Mouse (Mus musculus) myocyte (in vitro differentiated cells): ENCODE data around the gene Pglyrp4. TPM values are rescaled to one million over a fixed set of nuclear protein-coding genes. Genes with fewer than 3 reads are reported as not detected.

Experiments used
- H3K27me3 ChIP-seq: one replicate; pipeline ENCODE4 v1.6.1; 2011; ENCODE audit not compliant: control insufficient read depth, insufficient read depth, insufficient read length
- H3K36me3 ChIP-seq: one replicate; pipeline ENCODE4 v1.6.1; 2011; ENCODE audit not compliant: control insufficient read depth, insufficient read depth
- H3K4me2 ChIP-seq: one replicate; pipeline ENCODE4 v1.6.1; 2011; ENCODE audit warnings: low read depth, control low read depth
- H3K4me3 ChIP-seq: one replicate; pipeline ENCODE4 v1.5.1; 2011; ENCODE audit warnings: mild to moderate bottlenecking, control low read depth, moderate library complexity
- H3K79me2 ChIP-seq: one replicate; pipeline ENCODE4 v1.6.1; 2011; ENCODE audit not compliant: control insufficient read depth, insufficient read depth
- H3ac ChIP-seq: one replicate; pipeline ENCODE4 v1.6.1; 2011; ENCODE audit not compliant: control insufficient read depth, insufficient read length
- CEBPB ChIP-seq: IDR thresholded peaks from 2 replicates; pipeline ENCODE4 v1.6.1; 2011; ENCODE audit warnings: mild to moderate bottlenecking, moderate library complexity; ENCODE audit not compliant: poor library complexity, insufficient read depth, severe bottlenecking
- E2F4 ChIP-seq: IDR thresholded peaks from one replicate; pipeline ENCODE4 v1.6.1; 2011; ENCODE audit warnings: mild to moderate bottlenecking, control low read depth, moderate library complexity; ENCODE audit not compliant: insufficient read depth
- MAX ChIP-seq: IDR thresholded peaks from one replicate; pipeline ENCODE4 v1.6.1; 2011; ENCODE audit warnings: low read depth, mild to moderate bottlenecking, control low read depth
- MYOD1 ChIP-seq, 3 experiments: IDR thresholded peaks; one replicate each; pipeline ENCODE4 v1.6.1; 2011; ENCODE audit warnings: control low read depth in 2 of 3, low read depth in 2 of 3, mild to moderate bottlenecking in 2 of 3, moderate library complexity in 1 of 3; ENCODE audit not compliant: insufficient read length in 2 of 3, control insufficient read depth in 1 of 3
- MYOG ChIP-seq, 3 experiments: IDR thresholded peaks; one replicate each; pipeline ENCODE4 v1.6.1; 2011; ENCODE audit warnings: control low read depth in 2 of 3, low read depth in 2 of 3, mild to moderate bottlenecking in 2 of 3; ENCODE audit not compliant: insufficient read length in 2 of 3, control insufficient read depth in 1 of 3, insufficient read depth in 1 of 3
- POLR2A ChIP-seq: IDR thresholded peaks from one replicate; pipeline ENCODE4 v1.6.1; 2011; ENCODE audit warnings: low read depth, mild to moderate bottlenecking, control low read depth, moderate library complexity; ENCODE audit not compliant: insufficient read length
- POLR2AphosphoS2 ChIP-seq: IDR thresholded peaks from one replicate; pipeline ENCODE4 v1.6.1; 2011; ENCODE audit warnings: low read depth, control low read depth; ENCODE audit not compliant: insufficient read length
- REST ChIP-seq: IDR thresholded peaks from one replicate; pipeline ENCODE4 v1.6.1; 2011; ENCODE audit warnings: mild to moderate bottlenecking, control low read depth, moderate library complexity; ENCODE audit not compliant: insufficient read depth, insufficient read length
- SRF ChIP-seq: IDR thresholded peaks from one replicate; pipeline ENCODE4 v1.6.1; 2011; ENCODE audit warnings: low read depth; ENCODE audit not compliant: control insufficient read depth, insufficient read length
- TCF12 ChIP-seq: IDR thresholded peaks from one replicate; pipeline ENCODE4 v1.6.1; 2011; ENCODE audit warnings: mild to moderate bottlenecking, control low read depth; ENCODE audit not compliant: poor library complexity, insufficient read depth, severe bottlenecking
- TCF3 ChIP-seq: IDR thresholded peaks from one replicate; pipeline ENCODE4 v1.6.1; 2011; ENCODE audit warnings: low read depth, control low read depth; ENCODE audit not compliant: insufficient read length
- USF1 ChIP-seq: IDR thresholded peaks from one replicate; pipeline ENCODE4 v1.6.1; 2011; ENCODE audit warnings: low read depth, mild to moderate bottlenecking, control low read depth, moderate library complexity
- polyA plus RNA-seq: library from polyadenylated mRNA; unstranded; fragments of >200 nt; fragmentation: generic; extraction: Trizol; gene quantifications from one replicate; pipeline ENCODE4 v1.2.1, GENCODE M21; 2012; ENCODE audit warnings: missing spikeins

The Pglyrp4 gene
- not detected for polyA plus RNA-seq

DNA sequence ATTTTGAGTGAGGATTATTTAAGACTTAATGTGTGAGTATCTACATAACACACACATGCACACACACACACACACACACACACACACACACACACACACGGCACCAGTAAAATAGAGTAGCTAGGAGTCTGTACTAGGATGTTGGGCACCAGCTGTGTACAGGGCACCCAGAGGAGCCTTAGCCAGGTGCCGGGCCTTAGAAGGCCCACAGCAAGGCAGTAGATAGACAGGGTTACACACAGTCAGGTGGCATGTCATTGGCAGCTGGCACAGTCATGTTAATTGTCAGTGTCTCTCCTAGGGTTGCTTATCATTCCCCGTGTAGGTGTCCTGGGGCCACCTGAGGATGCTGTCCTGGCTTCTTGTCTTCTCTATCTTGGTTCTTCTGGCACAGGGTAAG, at the start of gene Pglyrp4:
Gene Pglyrp4, plus strand, starts transcription at position 301 of the 400 bp plus-strand sequence.
- Histone ChIP-seq H3ac (no peak within 1 kb of the TSS), H3K27me3 (peaks cover 6% of the 10 kb centered on the region), H3K79me2 (no peaks in the 10 kb centered on the region), H3K4me2 (no peak within 1 kb of the TSS), H3K36me3 (no peaks in the 10 kb centered on the region), H3K4me3 (no peak within 1 kb of the TSS)
- no peak for TF ChIP-seq TCF12
- TF ChIP-seq POLR2AphosphoS2: no peak
- TF ChIP-seq CEBPB: no peak
- no peak for TF ChIP-seq SRF
- TF ChIP-seq MYOG (IDR thresholded peaks at IDR 0.05; ENCODE audit: control insufficient read depth in 1 of 3, insufficient read depth in 1 of 3, insufficient read length in 2 of 3, low read depth in 2 of 3): no peak
- no peak for TF ChIP-seq POLR2A
- TF ChIP-seq MYOD1 (IDR thresholded peaks at IDR 0.05; ENCODE audit: control insufficient read depth in 1 of 3, insufficient read length in 2 of 3, low read depth in 2 of 3): no peak
- TF ChIP-seq MAX: no peak
- no peak for TF ChIP-seq USF1
- no peak for TF ChIP-seq E2F4
- TF ChIP-seq TCF3: no peak
- TF ChIP-seq REST: no peak

- H3K4me2 ChIP-seq: no peak overlapping the region
- no peaks in the 10 kb centered on the region for H3K36me3 ChIP-seq
- no peak overlapping the region for H3ac ChIP-seq
- no peaks in the 10 kb centered on the region for H3K79me2 ChIP-seq
- peaks cover 26% of the 10 kb centered on the region for H3K27me3 ChIP-seq
- no peak overlapping the region for H3K4me3 ChIP-seq
- no peak for TF ChIP-seq USF1
- no peak for TF ChIP-seq MYOD1 (IDR thresholded peaks at IDR 0.05; ENCODE audit: control insufficient read depth in 1 of 3, insufficient read length in 2 of 3, low read depth in 2 of 3)
- no peak for TF ChIP-seq TCF12
- TF ChIP-seq REST: no peak
- TF ChIP-seq CEBPB: no peak
- TF ChIP-seq POLR2AphosphoS2: no peak
- no peak for TF ChIP-seq POLR2A
- TF ChIP-seq MAX: no peak
- no peak for TF ChIP-seq SRF
- no peak for TF ChIP-seq TCF3
- TF ChIP-seq E2F4: no peak
- no peak for TF ChIP-seq MYOG (IDR thresholded peaks at IDR 0.05; ENCODE audit: control insufficient read depth in 1 of 3, insufficient read depth in 1 of 3, insufficient read length in 2 of 3, low read depth in 2 of 3)
Measured at GRCm38 (mm10) chr3:90678656-90679055, 48.0 kb upstream of the Pglyrp4 start.

DNA sequence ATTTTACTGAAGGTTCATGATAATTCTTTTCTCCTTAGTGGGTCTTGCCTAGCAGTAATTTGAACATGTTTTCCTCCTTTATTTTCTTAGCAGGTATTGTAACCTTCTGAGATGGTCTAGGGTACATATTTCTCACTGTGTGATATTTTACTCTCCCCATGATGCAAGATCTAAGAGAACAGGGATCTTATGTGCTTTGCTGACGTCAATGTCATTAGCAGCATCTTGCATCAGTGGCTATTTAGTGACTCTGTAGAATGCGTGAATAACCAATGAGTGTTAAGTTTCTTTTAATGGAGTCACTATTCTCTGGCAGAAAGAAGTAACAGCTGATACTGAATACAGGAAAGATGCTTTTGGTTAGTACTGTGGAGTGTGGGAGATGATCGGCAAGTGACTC, 42.8 kb upstream of the Pglyrp4 start:
- no peak overlapping the region for H3K4me2 ChIP-seq
- H3K4me3 ChIP-seq: no peak overlapping the region
- H3K36me3 ChIP-seq: no peaks in the 10 kb centered on the region
- no peak overlapping the region for H3ac ChIP-seq
- TF ChIP-seq MAX (no peak), MYOG (IDR thresholded peaks at IDR 0.05; ENCODE audit: control insufficient read depth in 1 of 3, insufficient read depth in 1 of 3, insufficient read length in 2 of 3, low read depth in 2 of 3) (no peak), SRF (no peak), USF1 (no peak), CEBPB (peak; percentile 73; the same call in 1 of the 2 replicates), MYOD1 (IDR thresholded peaks at IDR 0.05; ENCODE audit: control insufficient read depth in 1 of 3, insufficient read length in 2 of 3, low read depth in 2 of 3) (no peak)
- H3K79me2 ChIP-seq: no peaks in the 10 kb centered on the region
- peaks cover 9% of the 10 kb centered on the region for H3K27me3 ChIP-seq

DNA sequence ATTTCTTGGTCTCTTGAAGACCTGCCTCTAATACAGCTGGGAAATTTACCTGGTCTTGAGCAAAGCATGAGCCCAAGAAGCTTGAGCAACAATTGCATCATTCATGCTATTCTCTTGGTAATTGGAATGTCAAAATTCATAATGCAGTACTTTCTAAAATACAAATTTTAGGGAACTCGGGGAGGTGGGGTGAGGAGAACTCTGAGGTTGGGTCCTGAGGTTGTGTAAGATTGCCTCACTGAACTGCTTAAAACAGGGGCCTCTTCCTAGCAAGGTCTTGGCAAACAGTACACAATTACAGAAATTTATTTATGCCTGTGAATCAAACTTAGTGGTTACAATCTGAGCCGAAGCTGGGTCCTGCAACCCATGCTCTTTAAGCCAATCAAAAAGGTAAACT, 39.9 kb upstream of the Pglyrp4 start:
- no peak for TF ChIP-seq TCF3
- no peak for TF ChIP-seq TCF12
- no peak for TF ChIP-seq CEBPB
- TF ChIP-seq USF1: no peak
- no peak for TF ChIP-seq POLR2AphosphoS2
- TF ChIP-seq MAX: no peak
- TF ChIP-seq SRF: no peak
- TF ChIP-seq MYOG (IDR thresholded peaks at IDR 0.05; ENCODE audit: control insufficient read depth in 1 of 3, insufficient read depth in 1 of 3, insufficient read length in 2 of 3, low read depth in 2 of 3): no peak
- no peak for TF ChIP-seq POLR2A
- no peak for TF ChIP-seq MYOD1 (IDR thresholded peaks at IDR 0.05; ENCODE audit: control insufficient read depth in 1 of 3, insufficient read length in 2 of 3, low read depth in 2 of 3)
- TF ChIP-seq E2F4: no peak
- H3K36me3 ChIP-seq: no peaks in the 10 kb centered on the region

DNA sequence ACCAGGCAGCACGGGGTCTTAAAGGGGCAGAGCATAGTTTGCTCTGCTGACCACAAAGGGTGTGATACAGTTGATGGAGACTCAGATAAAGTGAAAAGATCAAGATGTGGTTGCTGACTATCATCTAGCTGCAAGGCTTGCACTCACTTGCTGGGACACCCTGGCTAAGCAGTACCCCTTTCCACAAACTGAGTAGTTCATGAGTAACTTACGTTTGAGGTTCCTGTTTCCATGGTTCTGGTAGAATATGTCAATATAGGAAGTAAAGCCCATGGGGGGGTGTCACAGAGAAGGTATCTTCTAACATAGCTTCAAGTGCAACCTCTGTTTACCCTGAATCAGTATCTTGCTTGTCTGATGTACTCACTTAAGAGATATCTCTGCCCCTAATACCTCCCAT, 33.2 kb upstream of the Pglyrp4 start:
- H3K4me3 ChIP-seq: no peak overlapping the region
- no peaks in the 10 kb centered on the region for H3K36me3 ChIP-seq
- H3ac ChIP-seq: no peak overlapping the region
- peaks cover 28% of the 10 kb centered on the region for H3K27me3 ChIP-seq
- no peaks in the 10 kb centered on the region for H3K79me2 ChIP-seq
- TF ChIP-seq E2F4 (no peak), CEBPB (no peak), SRF (no peak), USF1 (no peak), MYOD1 (IDR thresholded peaks at IDR 0.05; ENCODE audit: control insufficient read depth in 1 of 3, insufficient read length in 2 of 3, low read depth in 2 of 3) (no peak), TCF3 (no peak), TCF12 (no peak), REST (no peak), POLR2AphosphoS2 (no peak), MAX (no peak), MYOG (IDR thresholded peaks at IDR 0.05; ENCODE audit: control insufficient read depth in 1 of 3, insufficient read depth in 1 of 3, insufficient read length in 2 of 3, low read depth in 2 of 3) (no peak), POLR2A (no peak)
- H3K4me2 ChIP-seq: no peak overlapping the region

More for the DNA sequence above, 39.9 kb upstream of the Pglyrp4 start:
- Histone ChIP-seq H3K27me3 (peaks cover 24% of the 10 kb centered on the region), H3ac (no peak overlapping the region), H3K4me3 (no peak overlapping the region), H3K4me2 (no peak overlapping the region), H3K79me2 (no peaks in the 10 kb centered on the region)
